Mouse (Mus musculus): ENCODE results near the gene Cfap299. TPM values are rescaled to one million over a fixed set of nuclear protein-coding genes. Genes with fewer than 3 reads are reported as not detected.

The Cfap299 gene
- polyA plus RNA-seq, 1 experiment from 2014 or later: 0.70 TPM

DNA sequence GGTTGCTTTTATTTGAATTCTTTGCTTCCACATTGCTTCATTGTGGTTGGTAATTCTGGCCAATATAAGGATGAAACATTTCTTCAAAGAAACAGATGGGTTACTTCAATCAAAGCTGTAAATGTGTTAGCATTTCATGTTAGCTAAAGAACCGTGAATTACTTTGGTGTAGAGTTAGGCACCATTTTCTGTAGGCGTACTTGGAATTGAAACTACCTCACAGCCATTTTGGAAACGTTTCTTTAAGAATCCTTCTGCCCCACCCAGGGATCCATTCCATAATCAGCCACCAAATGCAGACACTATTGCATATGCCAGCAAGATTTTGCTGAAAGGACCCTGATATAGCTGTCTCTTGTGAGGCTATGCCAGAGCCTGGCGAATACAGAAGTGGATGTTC lies 140.9 kb downstream of the Cfap299 start:
- DNase-seq (ENCODE audit: low spot score) (no peak), ATAC-seq (replicated peaks; ENCODE audit: low FRiP score) (no peak)
- Histone ChIP-seq H3K4me1 (replicated peaks; ENCODE audit: control insufficient read depth, insufficient read depth, low read length) (no peaks in the 10 kb centered on the region), H3K36me3 (ENCODE audit: control insufficient read depth, insufficient read depth, low read length) (no peaks in the 10 kb centered on the region), H3K9ac (ENCODE audit: low read depth, low read length) (no peak overlapping the region), H3K27me3 (replicated peaks; ENCODE audit: control insufficient read depth, insufficient read depth, low read length) (no peaks in the 10 kb centered on the region), H3K4me3 (ENCODE audit: low read depth, low read length) (no peak overlapping the region), H3K4me2 (no peak overlapping the region), H3K9me3 (ENCODE audit: control insufficient read depth, low read length) (no peaks in the 10 kb centered on the region), H3K27ac (ENCODE audit: low read depth, low read length) (no peak overlapping the region)
- 69% methylated on average over 4 of the region's 4 CpGs for WGBS

DNA sequence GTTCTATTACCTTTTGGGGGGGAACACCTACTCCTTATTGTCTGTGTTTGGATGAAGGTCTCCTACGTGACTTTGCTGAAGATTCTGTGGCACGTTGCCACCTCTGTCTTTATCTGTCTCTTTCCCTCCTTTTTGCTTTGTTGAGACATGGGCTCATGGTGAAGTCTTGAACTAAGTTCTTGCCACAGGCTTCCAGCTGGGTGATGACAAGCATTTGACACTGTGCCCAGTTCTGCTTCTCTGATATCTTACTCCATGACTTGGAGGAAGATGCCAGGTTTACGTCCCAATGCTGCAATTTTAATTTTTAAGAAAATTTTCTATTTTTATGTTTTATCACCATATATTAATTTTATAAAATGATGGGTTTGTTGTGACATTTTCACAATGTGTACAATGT lies 147.4 kb downstream of the Cfap299 start:
- Histone ChIP-seq H3K4me1 (replicated peaks; ENCODE audit: control insufficient read depth, insufficient read depth, low read length) (no peaks in the 10 kb centered on the region), H3K4me3 (ENCODE audit: low read depth, low read length) (no peak overlapping the region), H3K27me3 (replicated peaks; ENCODE audit: control insufficient read depth, insufficient read depth, low read length) (no peaks in the 10 kb centered on the region), H3K9ac (ENCODE audit: low read depth, low read length) (no peak overlapping the region), H3K9me3 (ENCODE audit: control insufficient read depth, low read length) (no peaks in the 10 kb centered on the region), H3K4me2 (no peak overlapping the region), H3K36me3 (ENCODE audit: control insufficient read depth, insufficient read depth, low read length) (no peaks in the 10 kb centered on the region), H3K27ac (ENCODE audit: low read depth, low read length) (no peak overlapping the region)
- no peak for DNase-seq (ENCODE audit: low spot score)
- WGBS: 83% methylated on average over 3 of the region's 3 CpGs
- ATAC-seq (replicated peaks; ENCODE audit: low FRiP score): no peak

DNA sequence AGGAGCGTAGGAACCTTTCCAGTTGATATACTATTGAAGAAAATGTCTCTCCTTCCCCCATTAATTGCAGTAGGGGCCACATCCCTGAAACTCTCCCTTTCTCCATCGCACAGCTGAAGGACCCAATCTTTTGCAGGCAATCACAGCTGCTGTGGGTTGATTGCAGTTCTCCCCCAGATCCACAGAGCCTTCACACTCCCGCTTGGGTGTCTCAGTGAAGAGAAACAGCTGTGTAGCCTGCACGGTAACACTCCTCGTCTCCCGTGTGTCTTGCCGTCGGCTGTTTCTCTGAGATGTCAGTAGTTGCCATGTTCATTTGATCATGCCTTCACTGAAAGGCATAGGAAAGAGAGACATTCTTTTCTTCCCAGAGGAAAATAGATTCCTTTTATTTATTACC lies 148.2 kb downstream of the Cfap299 start:
- no peak overlapping the region for H3K4me2 ChIP-seq
- H3K4me3 ChIP-seq (ENCODE audit: low read depth, low read length): no peak overlapping the region
- 73% methylated on average over 8 of the region's 8 CpGs for WGBS
- no peak overlapping the region for H3K27ac ChIP-seq (ENCODE audit: low read depth, low read length)
- H3K4me1 ChIP-seq (replicated peaks; ENCODE audit: control insufficient read depth, insufficient read depth, low read length): no peaks in the 10 kb centered on the region
- no peak for ATAC-seq (replicated peaks; ENCODE audit: low FRiP score)
- DNase-seq (ENCODE audit: low spot score): no peak
- H3K36me3 ChIP-seq (ENCODE audit: control insufficient read depth, insufficient read depth, low read length): no peaks in the 10 kb centered on the region
- H3K27me3 ChIP-seq (replicated peaks; ENCODE audit: control insufficient read depth, insufficient read depth, low read length): no peaks in the 10 kb centered on the region
- H3K9ac ChIP-seq (ENCODE audit: low read depth, low read length): no peak overlapping the region
- H3K9me3 ChIP-seq (ENCODE audit: control insufficient read depth, low read length): no peaks in the 10 kb centered on the region

DNA sequence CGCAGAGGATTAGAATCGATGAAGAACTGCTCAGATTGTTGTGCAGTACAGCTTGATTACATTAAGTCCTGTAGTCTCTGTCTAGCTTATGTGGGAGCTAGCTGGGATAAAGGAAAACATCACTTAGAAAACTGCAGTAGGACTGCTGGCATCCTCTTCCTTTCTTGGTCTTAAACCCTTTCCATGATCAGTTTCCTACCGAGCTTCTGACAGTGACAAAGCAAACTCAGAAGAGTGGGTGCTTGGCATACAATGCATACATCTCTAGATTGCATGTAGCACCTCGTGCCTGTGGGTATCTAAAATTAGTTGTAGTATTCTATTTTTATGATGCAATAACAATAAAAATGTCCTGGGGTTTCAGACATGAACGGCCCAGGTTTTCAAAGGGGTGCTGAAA lies 154.4 kb downstream of the Cfap299 start:
- no peaks in the 10 kb centered on the region for H3K9me3 ChIP-seq (ENCODE audit: control insufficient read depth, low read length)
- DNase-seq (ENCODE audit: low spot score) (no peak), ATAC-seq (replicated peaks; ENCODE audit: low FRiP score) (no peak)
- no peaks in the 10 kb centered on the region for H3K36me3 ChIP-seq (ENCODE audit: control insufficient read depth, insufficient read depth, low read length)
- H3K27me3 ChIP-seq (replicated peaks; ENCODE audit: control insufficient read depth, insufficient read depth, low read length): no peaks in the 10 kb centered on the region
- no peak overlapping the region for H3K4me3 ChIP-seq (ENCODE audit: low read depth, low read length)
- H3K27ac ChIP-seq (ENCODE audit: low read depth, low read length): no peak overlapping the region
- H3K4me2 ChIP-seq: no peak overlapping the region
- H3K4me1 ChIP-seq (replicated peaks; ENCODE audit: control insufficient read depth, insufficient read depth, low read length): no peaks in the 10 kb centered on the region
- no peak overlapping the region for H3K9ac ChIP-seq (ENCODE audit: low read depth, low read length)
- 63% methylated on average over 5 of the region's 5 CpGs for WGBS

DNA sequence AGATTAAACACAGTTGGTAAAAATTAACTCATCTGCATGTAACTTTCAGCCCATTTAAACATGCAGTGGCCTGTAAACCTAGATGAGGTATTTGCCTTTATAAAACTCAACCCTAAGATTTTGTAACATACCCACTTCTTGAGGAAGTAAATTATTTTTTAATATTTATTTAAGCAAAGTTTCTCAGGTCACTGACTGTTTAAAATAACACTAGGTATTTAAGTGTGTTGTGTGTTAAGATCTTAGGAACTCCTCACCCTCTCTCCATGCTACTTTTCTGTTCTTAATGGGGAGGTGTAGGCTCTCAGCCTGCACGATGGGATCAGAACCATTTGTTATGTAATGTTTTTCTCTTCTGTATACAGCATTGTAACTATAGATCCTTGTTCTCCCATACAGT lies 156.1 kb downstream of the Cfap299 start:
- Histone ChIP-seq H3K4me1 (replicated peaks; ENCODE audit: control insufficient read depth, insufficient read depth, low read length) (no peaks in the 10 kb centered on the region), H3K27ac (ENCODE audit: low read depth, low read length) (no peak overlapping the region), H3K9me3 (ENCODE audit: control insufficient read depth, low read length) (no peaks in the 10 kb centered on the region), H3K36me3 (ENCODE audit: control insufficient read depth, insufficient read depth, low read length) (no peaks in the 10 kb centered on the region), H3K4me2 (no peak overlapping the region), H3K9ac (ENCODE audit: low read depth, low read length) (no peak overlapping the region), H3K27me3 (replicated peaks; ENCODE audit: control insufficient read depth, insufficient read depth, low read length) (no peaks in the 10 kb centered on the region), H3K4me3 (ENCODE audit: low read depth, low read length) (no peak overlapping the region)
- DNase-seq (ENCODE audit: low spot score): no peak
- WGBS: 73% methylated on average over 1 of the region's 1 CpGs
- no peak for ATAC-seq (replicated peaks; ENCODE audit: low FRiP score)

DNA sequence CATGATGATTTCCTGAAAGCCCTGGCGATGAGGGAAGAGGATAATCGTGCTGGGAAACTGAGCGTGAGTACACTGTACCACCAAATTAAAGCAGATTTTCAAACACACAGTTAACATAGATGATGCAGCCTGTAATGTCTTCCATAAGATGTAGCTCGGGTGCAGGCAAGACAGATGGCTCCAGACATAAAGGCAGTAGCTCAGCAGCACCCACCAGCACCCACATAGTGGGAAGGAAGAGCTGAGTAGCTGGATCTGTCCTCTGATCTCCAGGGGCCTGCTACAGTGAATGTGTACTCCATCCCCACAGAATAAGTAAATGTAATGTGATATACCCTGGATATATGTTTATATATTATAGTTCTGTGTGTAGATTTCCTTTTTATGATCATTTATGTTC lies 169.2 kb downstream of the Cfap299 start:
- WGBS: 73% methylated on average over 4 of the region's 4 CpGs
- H3K36me3 ChIP-seq (ENCODE audit: control insufficient read depth, insufficient read depth, low read length): no peaks in the 10 kb centered on the region
- no peak for ATAC-seq (replicated peaks; ENCODE audit: low FRiP score)
- no peaks in the 10 kb centered on the region for H3K27me3 ChIP-seq (replicated peaks; ENCODE audit: control insufficient read depth, insufficient read depth, low read length)
- H3K4me1 ChIP-seq (replicated peaks; ENCODE audit: control insufficient read depth, insufficient read depth, low read length): no peaks in the 10 kb centered on the region
- H3K4me3 ChIP-seq (ENCODE audit: low read depth, low read length): no peak overlapping the region
- no peak overlapping the region for H3K27ac ChIP-seq (ENCODE audit: low read depth, low read length)
- H3K9ac ChIP-seq (ENCODE audit: low read depth, low read length): no peak overlapping the region
- no peak for DNase-seq (ENCODE audit: low spot score)
- no peak overlapping the region for H3K4me2 ChIP-seq
- H3K9me3 ChIP-seq (ENCODE audit: control insufficient read depth, low read length): no peaks in the 10 kb centered on the region

DNA sequence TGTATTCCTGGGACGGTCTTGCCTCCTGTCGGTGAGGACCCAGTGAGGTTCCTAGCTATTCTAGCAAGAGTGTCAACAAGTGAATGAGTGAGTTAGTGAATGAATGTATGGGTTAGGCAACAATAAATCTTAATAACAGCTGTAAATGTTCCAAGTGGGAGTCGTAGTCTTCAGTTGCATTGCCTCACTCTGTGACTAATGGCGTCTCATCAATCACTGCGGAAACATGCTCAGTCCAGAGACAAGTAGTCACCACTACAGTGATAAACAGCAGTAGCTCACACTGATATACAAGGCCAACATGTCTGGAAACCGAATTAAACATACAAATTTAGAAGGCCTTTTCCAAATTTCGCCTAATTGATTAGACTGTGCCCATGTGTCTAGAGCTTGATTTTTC lies 187.1 kb downstream of the Cfap299 start:
- Histone ChIP-seq H3K36me3 (ENCODE audit: control insufficient read depth, insufficient read depth, low read length) (no peaks in the 10 kb centered on the region), H3K4me3 (ENCODE audit: low read depth, low read length) (no peak overlapping the region), H3K27me3 (replicated peaks; ENCODE audit: control insufficient read depth, insufficient read depth, low read length) (no peaks in the 10 kb centered on the region), H3K4me1 (replicated peaks; ENCODE audit: control insufficient read depth, insufficient read depth, low read length) (no peaks in the 10 kb centered on the region), H3K4me2 (no peak overlapping the region), H3K27ac (ENCODE audit: low read depth, low read length) (no peak overlapping the region), H3K9me3 (ENCODE audit: control insufficient read depth, low read length) (no peaks in the 10 kb centered on the region), H3K9ac (ENCODE audit: low read depth, low read length) (no peak overlapping the region)
- DNase-seq (ENCODE audit: low spot score) (no peak), ATAC-seq (replicated peaks; ENCODE audit: low FRiP score) (no peak)
- 73% methylated on average over 7 of the region's 7 CpGs for WGBS

DNA sequence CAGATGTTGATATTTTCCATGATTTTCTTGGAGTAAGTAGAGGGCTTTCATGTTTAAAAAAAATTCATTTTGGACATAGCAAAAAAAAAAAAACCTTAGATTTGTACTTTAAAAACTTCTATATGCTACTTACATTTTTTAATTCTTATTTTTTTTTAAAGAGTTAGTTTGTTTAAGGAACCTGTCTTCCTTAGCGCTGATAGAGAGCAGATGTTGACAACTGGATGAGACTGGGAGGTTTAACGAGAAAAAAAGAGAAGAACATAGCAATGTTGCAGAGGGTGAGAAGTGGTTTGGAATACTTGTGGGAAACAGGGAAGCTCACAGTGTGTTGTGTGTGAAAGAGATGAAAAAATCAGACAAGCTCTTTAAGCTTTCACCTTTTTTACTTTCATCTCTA lies 191.0 kb downstream of the Cfap299 start:
- Histone ChIP-seq H3K4me1 (replicated peaks; ENCODE audit: control insufficient read depth, insufficient read depth, low read length) (no peaks in the 10 kb centered on the region), H3K9me3 (ENCODE audit: control insufficient read depth, low read length) (no peaks in the 10 kb centered on the region), H3K27me3 (replicated peaks; ENCODE audit: control insufficient read depth, insufficient read depth, low read length) (no peaks in the 10 kb centered on the region), H3K4me2 (no peak overlapping the region), H3K4me3 (ENCODE audit: low read depth, low read length) (no peak overlapping the region), H3K36me3 (ENCODE audit: control insufficient read depth, insufficient read depth, low read length) (no peaks in the 10 kb centered on the region), H3K27ac (ENCODE audit: low read depth, low read length) (no peak overlapping the region), H3K9ac (ENCODE audit: low read depth, low read length) (no peak overlapping the region)
- ATAC-seq (replicated peaks; ENCODE audit: low FRiP score) (no peak), DNase-seq (ENCODE audit: low spot score) (no peak)
- WGBS: 54% methylated on average over 2 of the region's 2 CpGs

DNA sequence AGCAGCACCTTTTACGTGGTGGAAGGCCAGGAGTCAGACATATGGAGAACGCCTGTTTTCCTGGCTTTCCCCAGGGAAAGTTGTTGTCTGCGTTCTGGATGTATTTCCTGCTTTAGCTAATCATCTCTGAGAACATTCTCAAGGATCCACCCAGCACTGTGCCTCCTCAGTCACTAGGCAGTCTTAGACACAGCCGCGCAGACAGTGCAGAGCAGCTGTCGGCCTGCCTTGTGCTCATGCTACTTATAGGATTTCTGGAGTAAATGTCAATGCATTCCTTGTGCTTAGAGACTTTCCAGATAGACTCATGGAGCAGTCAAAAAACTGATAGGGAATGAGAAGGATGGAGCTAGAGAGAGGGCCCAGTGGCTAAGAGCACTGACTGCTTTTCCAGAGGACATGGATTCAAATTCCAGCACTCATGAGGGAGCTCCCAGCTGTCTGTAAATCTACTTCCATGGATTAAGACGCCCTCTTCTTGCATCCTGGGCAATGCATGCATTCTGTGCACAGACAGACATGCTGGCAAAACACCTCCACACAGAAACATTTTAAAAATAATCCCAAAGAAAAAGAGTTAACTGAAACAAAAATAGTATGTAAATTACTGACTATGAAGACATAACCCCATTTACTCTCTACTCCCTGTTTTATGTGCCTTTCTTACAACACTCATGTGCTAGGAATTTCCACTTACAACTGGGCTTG lies 193.3 kb downstream of the Cfap299 start:
- ATAC-seq (replicated peaks; ENCODE audit: low FRiP score) (no peak), DNase-seq (ENCODE audit: low spot score) (no peak)
- no peaks in the 10 kb centered on the region for H3K4me1 ChIP-seq (replicated peaks; ENCODE audit: control insufficient read depth, insufficient read depth, low read length)
- H3K27me3 ChIP-seq (replicated peaks; ENCODE audit: control insufficient read depth, insufficient read depth, low read length): no peaks in the 10 kb centered on the region
- no peaks in the 10 kb centered on the region for H3K36me3 ChIP-seq (ENCODE audit: control insufficient read depth, insufficient read depth, low read length)
- H3K4me2 ChIP-seq: no peak overlapping the region
- H3K9me3 ChIP-seq (ENCODE audit: control insufficient read depth, low read length): no peaks in the 10 kb centered on the region
- 77% methylated on average over 7 of the region's 7 CpGs for WGBS
- no peak overlapping the region for H3K4me3 ChIP-seq (ENCODE audit: low read depth, low read length)
- H3K9ac ChIP-seq (ENCODE audit: low read depth, low read length): no peak overlapping the region
- H3K27ac ChIP-seq (ENCODE audit: low read depth, low read length): no peak overlapping the region
